Mouse (Mus musculus): ENCODE results near the gene Asb11. TPM values are rescaled to one million over a fixed set of nuclear protein-coding genes. Genes with fewer than 3 reads are reported as not detected.

The Asb11 gene
- polyA plus RNA-seq (2016; fragmentation: Nextera tagmentation; extraction: Ambion mirVana): not detected in 2 replicates

DNA sequence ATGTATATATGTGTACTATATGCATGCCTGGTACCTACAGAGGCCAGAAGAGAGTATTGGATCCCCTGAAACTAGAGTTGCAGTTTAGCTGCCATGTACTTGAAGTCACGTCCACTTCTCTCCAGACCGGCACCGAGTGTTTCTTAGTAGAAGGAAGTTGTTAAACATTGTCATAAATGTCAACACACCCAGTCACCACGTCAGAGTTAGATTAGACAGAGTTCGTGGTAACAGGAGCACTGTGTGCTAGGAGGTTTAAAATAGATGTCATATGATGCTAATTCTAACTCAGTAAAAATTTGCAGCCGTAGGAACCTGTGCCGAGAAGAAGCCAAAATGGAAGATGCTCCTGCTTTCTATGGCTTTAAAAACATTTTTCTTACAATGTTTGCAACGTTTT is at the start of gene Asb11:
TSS of gene Asb11 (plus strand) at position 286 of the 400 bp plus-strand sequence.
- 85% methylated on average over 8 of the region's 8 CpGs for WGBS
- Histone ChIP-seq H3K4me3 (no peak within 1 kb of the TSS), H3K9me3 (replicated peaks) (no peaks in the 10 kb centered on the region), H3K36me3 (peaks cover 22% of the 10 kb centered on the region), H3K27ac (replicated peaks) (no peak within 1 kb of the TSS), H3K4me1 (no peaks in the 10 kb centered on the region), H3K27me3 (ENCODE audit: low read depth, poor library complexity, severe bottlenecking) (peaks cover 71% of the 10 kb centered on the region)
- no peak for DNase-seq (ENCODE audit: low spot score)

DNA sequence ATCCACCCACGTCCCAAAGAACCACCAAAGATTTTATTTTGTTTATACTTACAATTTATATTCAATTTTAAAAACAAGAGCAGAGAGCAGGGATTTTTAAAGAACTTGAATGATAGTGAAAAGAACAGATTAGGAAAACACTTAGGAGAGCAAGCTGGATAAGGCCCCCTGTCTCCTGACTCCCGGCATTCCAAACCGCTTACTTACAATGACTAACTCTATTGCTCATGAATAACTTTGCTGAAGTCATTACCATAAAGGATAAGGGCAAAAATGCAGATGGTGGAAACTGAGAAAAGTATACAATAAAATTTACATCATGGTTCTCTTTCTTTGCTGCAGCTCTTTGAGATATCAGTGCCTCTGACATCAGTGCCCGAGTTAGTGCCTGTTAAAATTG is 42.7 kb upstream of the Asb11 start:
- H3K4me3 ChIP-seq: no peak overlapping the region
- H3K27ac ChIP-seq (replicated peaks): no peak overlapping the region
- H3K4me1 ChIP-seq: no peaks in the 10 kb centered on the region
- WGBS: 83% methylated on average over 4 of the region's 4 CpGs
- peaks cover 45% of the 10 kb centered on the region for H3K27me3 ChIP-seq (ENCODE audit: low read depth, poor library complexity, severe bottlenecking)
- DNase-seq (ENCODE audit: low spot score): no peak
- no peaks in the 10 kb centered on the region for H3K9me3 ChIP-seq (replicated peaks)
- no peaks in the 10 kb centered on the region for H3K36me3 ChIP-seq

DNA sequence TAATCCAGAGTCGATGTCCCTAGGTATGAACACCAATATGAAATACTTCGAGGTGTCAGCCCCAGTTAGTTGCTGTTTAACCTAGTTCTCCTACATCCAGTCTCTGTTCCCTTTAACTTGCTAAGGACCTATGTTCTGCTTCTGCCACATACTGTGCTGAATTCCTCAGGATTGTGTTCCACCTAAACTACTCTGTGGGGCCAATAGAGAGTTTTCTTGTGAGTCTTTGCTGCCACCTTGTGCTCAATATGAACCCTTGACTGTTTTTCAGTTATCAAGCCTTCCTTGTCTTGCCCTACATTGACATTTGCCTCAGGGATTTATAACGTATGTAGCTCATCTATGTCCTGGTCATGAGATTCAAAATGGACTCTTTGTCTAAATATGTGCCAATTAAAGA is 38.3 kb upstream of the Asb11 start:
- 74% methylated on average over 3 of the region's 3 CpGs for WGBS
- DNase-seq (ENCODE audit: low spot score): no peak

DNA sequence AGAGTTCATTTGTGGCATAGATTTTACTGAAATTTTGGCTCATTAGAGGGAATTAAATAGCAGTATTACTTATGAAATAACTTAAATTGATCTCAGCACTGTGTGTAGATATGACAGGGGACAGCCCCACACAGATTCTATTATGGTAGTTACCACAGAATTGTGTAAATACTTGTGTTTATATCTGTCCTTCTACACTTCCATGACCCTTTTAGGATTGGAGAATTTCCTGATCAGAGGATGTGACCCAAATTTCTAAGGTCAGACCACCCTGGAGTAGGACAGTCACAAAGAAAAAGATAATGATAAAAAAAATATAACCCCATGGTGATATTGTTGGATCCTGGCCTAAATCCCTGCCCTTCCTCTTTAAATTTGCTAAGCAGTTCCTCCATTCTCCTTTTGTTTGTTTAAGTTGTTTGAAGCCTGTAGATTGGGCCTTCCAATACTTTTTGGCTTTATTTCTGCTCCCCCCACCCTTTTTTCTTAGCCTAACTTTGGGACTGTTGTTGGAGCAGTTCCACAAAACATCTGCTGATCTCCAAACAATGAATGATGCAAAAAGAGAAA is 31.6 kb upstream of the Asb11 start:
- DNase-seq (ENCODE audit: low spot score): no peak
- Histone ChIP-seq H3K4me3 (no peak overlapping the region), H3K27ac (replicated peaks) (no peak overlapping the region), H3K27me3 (ENCODE audit: low read depth, poor library complexity, severe bottlenecking) (peaks cover 59% of the 10 kb centered on the region), H3K9me3 (replicated peaks) (no peaks in the 10 kb centered on the region), H3K4me1 (no peaks in the 10 kb centered on the region), H3K36me3 (no peaks in the 10 kb centered on the region)

More for the DNA sequence above, 38.3 kb upstream of the Asb11 start:
- H3K27me3 ChIP-seq (ENCODE audit: low read depth, poor library complexity, severe bottlenecking): peaks cover 43% of the 10 kb centered on the region
- H3K9me3 ChIP-seq (replicated peaks): no peaks in the 10 kb centered on the region
- H3K4me1 ChIP-seq: no peaks in the 10 kb centered on the region
- no peak overlapping the region for H3K27ac ChIP-seq (replicated peaks)
- H3K36me3 ChIP-seq: no peaks in the 10 kb centered on the region
- H3K4me3 ChIP-seq: no peak overlapping the region

DNA sequence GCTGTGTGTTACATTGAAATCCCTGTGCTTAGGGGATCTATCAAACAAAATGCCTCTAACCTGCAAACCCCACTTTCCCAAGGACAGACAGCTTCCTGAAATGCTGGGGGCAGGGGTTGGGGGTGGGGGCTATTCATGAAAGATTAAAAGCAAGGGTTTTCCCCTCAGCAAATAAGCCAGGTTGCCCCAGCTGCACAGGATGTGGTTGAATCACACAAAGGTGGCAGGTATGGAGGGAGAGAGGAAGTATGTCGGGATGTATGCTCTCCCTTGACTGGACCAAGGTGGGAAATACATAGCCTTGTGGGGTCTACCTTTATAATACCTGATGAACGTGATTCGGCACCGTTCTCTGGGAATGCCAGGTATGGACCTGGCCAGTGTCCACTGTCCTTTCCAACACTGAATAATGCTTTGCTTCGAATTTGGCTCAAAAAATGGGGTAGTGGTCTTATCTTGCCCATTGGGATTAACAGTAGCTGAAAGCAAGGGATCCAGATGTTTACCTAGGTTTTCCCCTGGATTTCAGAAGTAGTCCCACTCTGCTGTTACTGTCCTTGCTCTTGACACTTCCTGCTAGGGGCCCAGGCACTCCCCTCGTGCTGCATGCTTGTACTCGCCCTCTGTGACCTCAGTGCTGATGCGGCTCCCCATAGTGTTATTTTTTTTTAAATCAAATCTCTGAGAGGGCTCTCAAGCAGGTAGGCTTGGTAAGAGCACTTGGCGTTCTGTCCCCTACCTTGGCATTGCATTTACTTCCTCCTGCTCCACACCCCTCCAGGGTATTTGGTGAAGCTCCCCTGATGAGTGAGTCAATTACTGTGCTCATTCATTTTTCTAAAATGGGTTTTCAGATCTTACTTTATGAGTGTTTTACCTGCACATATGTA is 30.4 kb upstream of the Asb11 start:
- Histone ChIP-seq H3K36me3 (no peaks in the 10 kb centered on the region), H3K27ac (replicated peaks) (no peak overlapping the region), H3K4me3 (no peak overlapping the region), H3K9me3 (replicated peaks) (no peaks in the 10 kb centered on the region), H3K4me1 (no peaks in the 10 kb centered on the region), H3K27me3 (ENCODE audit: low read depth, poor library complexity, severe bottlenecking) (peaks cover 67% of the 10 kb centered on the region)
- WGBS: 79% methylated on average over 9 of the region's 9 CpGs
- DNase-seq (ENCODE audit: low spot score): no peak

DNA sequence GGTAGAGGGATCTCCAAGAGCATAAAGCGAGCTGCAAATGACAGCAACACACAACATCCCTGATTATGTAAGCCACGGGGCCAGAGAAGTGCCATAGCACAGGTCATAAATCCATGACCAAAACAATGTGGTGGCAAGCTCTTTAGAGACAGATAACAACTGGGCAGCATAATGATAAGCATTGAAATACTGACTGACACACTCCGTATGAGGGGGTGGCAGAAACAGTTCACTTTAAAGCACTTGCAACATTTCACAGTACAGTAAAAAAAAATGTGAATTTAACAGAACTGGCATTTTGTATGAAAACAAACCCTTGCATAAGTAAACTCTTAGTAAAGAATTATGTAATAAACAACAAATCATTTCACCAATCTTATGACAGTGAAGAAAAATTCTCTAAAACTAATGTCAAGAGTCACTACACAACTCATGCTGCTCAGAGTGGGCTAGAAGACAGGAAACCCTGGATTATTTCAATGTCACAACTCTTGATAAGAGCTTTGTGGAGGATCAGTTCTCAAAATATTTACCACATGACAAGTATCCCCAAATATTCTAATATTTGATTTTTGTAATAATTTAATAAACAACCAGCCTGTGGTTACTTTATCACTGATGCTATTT is 28.4 kb upstream of the Asb11 start:
- H3K36me3 ChIP-seq: no peaks in the 10 kb centered on the region
- no peaks in the 10 kb centered on the region for H3K4me1 ChIP-seq
- H3K27ac ChIP-seq (replicated peaks): no peak overlapping the region
- peaks cover 80% of the 10 kb centered on the region for H3K27me3 ChIP-seq (ENCODE audit: low read depth, poor library complexity, severe bottlenecking)
- H3K9me3 ChIP-seq (replicated peaks): no peaks in the 10 kb centered on the region
- 91% methylated on average over 3 of the region's 3 CpGs for WGBS
- DNase-seq (ENCODE audit: low spot score): no peak
- no peak overlapping the region for H3K4me3 ChIP-seq

DNA sequence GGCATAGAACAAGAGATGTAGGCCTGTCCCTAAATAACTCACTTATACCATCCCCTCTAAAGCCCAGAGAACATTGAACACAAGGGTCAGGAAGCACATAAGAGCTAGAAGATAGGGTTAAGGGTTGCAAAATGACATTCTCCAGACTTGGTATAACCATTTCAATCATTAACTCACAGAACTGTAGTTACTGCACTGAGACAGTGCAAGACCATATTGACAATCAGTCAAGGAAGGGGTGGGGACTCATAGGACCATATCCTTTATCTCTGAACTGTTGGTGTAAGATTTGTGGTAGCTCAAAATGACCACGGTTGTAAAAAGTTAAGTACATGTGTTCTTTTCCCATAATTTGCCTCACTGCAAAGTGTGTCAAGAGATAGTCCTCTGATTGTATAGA is 26.2 kb upstream of the Asb11 start:
- Histone ChIP-seq H3K9me3 (replicated peaks) (no peaks in the 10 kb centered on the region), H3K27me3 (ENCODE audit: low read depth, poor library complexity, severe bottlenecking) (peaks cover 91% of the 10 kb centered on the region), H3K4me1 (no peaks in the 10 kb centered on the region), H3K4me3 (no peak overlapping the region), H3K36me3 (no peaks in the 10 kb centered on the region), H3K27ac (replicated peaks) (no peak overlapping the region)
- DNase-seq (ENCODE audit: low spot score): no peak
- WGBS: 73% methylated on average over 1 of the region's 1 CpGs

DNA sequence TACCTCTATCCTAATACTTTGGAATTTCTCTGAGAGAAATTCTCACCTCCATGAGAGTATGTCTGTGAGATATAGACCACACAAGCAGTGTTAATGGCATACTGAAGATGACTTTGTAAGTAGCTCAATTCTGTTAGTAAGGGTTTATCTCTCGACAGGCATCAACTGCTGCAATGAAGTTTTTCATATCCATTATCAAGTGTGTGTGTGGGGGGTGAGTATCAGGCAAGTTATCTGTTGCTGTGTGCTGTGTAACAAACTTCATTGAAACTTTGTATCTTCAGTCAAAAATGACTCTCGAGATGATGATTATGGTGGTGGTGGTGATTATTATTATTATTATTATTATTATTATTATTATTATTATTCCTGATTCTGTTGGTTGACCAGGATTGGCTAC is 20.0 kb upstream of the Asb11 start:
- no peaks in the 10 kb centered on the region for H3K9me3 ChIP-seq (replicated peaks)

DNA sequence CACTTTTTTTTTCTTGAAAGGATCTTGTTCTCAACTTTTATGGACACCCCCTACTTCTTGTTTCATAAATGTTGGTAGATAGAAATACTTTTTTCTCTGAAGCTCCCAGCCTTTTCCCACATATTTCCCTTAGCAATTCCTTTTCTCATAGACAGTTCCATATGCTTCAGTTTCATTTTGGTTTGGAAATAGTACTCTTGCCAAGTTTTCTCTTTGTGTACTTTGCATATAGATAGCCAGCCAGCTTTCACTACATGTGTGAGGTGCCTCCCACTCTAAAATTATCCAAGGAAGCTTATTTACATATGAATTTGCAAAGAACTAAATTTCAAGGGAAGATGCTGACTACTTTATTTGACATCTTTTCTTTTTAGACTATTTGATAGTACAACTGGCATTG is 18.8 kb upstream of the Asb11 start:
- DNase-seq (ENCODE audit: low spot score): no peak
- H3K27ac ChIP-seq (replicated peaks): no peak overlapping the region
- peaks cover 86% of the 10 kb centered on the region for H3K27me3 ChIP-seq (ENCODE audit: low read depth, poor library complexity, severe bottlenecking)
- no peak overlapping the region for H3K4me3 ChIP-seq
- H3K36me3 ChIP-seq: peaks cover 6% of the 10 kb centered on the region
- H3K4me1 ChIP-seq: peaks cover 7% of the 10 kb centered on the region
- H3K9me3 ChIP-seq (replicated peaks): no peaks in the 10 kb centered on the region

More for the DNA sequence above, 20.0 kb upstream of the Asb11 start:
- H3K27me3 ChIP-seq (ENCODE audit: low read depth, poor library complexity, severe bottlenecking): peaks cover 85% of the 10 kb centered on the region
- peaks cover 7% of the 10 kb centered on the region for H3K4me1 ChIP-seq
- no peak overlapping the region for H3K4me3 ChIP-seq
- WGBS: 85% methylated on average over 2 of the region's 2 CpGs
- DNase-seq (ENCODE audit: low spot score): no peak
- no peaks in the 10 kb centered on the region for H3K36me3 ChIP-seq
- no peak overlapping the region for H3K27ac ChIP-seq (replicated peaks)

DNA sequence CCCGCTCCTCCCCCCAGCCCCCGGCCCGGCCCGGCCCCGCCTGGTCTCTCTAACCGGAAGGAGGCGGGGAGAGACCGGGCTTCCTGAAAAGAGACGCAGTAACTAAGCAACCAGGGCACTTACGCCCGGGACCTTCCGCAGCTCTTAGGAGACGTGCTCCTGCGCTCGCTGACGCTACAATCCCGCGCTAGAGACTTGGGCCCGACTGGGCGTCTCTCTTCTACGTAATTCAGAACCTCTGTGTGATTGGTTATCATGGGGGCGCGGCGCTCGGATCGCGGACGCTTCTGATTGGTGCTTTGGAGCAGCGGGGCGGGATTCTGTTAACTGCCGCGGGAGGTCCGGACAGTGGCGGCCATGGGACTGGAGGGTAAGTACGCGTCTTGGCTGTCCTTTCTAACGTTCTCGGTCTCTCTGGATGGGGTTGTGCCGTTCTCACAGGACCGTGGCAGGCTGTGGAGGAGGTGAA is 17.3 kb upstream of the Asb11 start, which contains the start of gene Piga:
TSS of gene Piga (plus strand) at position 317 of the 469 bp plus-strand sequence.
- H3K27ac ChIP-seq (replicated peaks): peak within 1 kb of the TSS; percentile 84
- peaks cover 19% of the 10 kb centered on the region for H3K36me3 ChIP-seq
- H3K4me3 ChIP-seq: peak within 1 kb of the TSS; percentile 62
- 19% methylated on average over 40 of the region's 40 CpGs for WGBS
- H3K27me3 ChIP-seq (ENCODE audit: low read depth, poor library complexity, severe bottlenecking): peaks cover 86% of the 10 kb centered on the region
- no peaks in the 10 kb centered on the region for H3K9me3 ChIP-seq (replicated peaks)
- peak; percentile 89 for DNase-seq (ENCODE audit: low spot score)
- H3K4me1 ChIP-seq: peaks cover 7% of the 10 kb centered on the region

DNA sequence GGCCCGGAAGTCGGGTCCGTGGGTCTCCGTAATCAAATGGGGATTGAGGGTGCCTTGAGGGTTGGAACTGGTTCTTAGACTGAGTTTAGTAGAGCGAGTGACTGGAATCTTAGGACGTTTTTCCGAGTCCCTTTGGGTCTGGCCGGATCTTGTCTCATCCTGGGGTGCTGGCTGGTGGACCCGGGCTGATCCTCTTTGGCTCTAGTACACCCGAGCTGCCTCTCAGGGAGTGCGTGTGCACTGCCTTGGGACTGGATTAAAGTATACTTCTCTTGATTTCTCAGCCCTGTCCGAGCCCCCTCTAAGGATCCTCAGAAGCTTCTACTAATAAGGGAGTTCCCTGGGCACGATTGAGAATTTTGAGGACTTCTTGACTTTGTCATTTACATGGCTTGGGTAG is 16.8 kb upstream of the Asb11 start:
- H3K4me3 ChIP-seq: peak overlapping the region; percentile 62
- H3K4me1 ChIP-seq: peaks cover 7% of the 10 kb centered on the region
- no peaks in the 10 kb centered on the region for H3K9me3 ChIP-seq (replicated peaks)
- DNase-seq (ENCODE audit: low spot score): no peak
- H3K36me3 ChIP-seq: peaks cover 23% of the 10 kb centered on the region
- peak overlapping the region; percentile 84 for H3K27ac ChIP-seq (replicated peaks)
- H3K27me3 ChIP-seq (ENCODE audit: low read depth, poor library complexity, severe bottlenecking): peaks cover 86% of the 10 kb centered on the region
- WGBS: 19% methylated on average over 12 of the region's 13 CpGs

DNA sequence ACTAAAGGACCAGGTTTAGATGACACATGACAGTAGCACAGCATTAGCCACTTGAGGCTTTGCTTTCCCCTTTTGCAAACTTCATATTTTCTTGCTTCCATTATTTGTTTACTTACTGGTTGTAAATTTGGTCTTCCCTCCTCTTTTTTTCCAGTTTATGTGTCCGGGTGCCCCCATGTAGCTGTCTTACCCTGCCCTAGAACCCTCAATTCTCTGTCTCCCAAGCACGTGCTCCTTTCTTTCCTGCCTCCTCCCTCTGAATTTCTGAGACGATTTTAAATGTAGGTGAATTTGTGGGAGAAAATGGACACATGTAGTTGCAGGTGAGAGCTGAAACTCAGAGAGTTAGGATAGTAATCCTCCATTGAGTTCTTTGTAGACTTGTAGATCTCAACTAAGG is 16.3 kb upstream of the Asb11 start:
- Histone ChIP-seq H3K9me3 (replicated peaks) (no peaks in the 10 kb centered on the region), H3K27me3 (ENCODE audit: low read depth, poor library complexity, severe bottlenecking) (peaks cover 86% of the 10 kb centered on the region), H3K4me3 (peak overlapping the region; percentile 62), H3K4me1 (peaks cover 7% of the 10 kb centered on the region), H3K27ac (replicated peaks) (no peak overlapping the region; the same call in 1 of the 2 replicates), H3K36me3 (peaks cover 28% of the 10 kb centered on the region)
- DNase-seq (ENCODE audit: low spot score): no peak
- WGBS: 62% methylated on average over 3 of the region's 3 CpGs

DNA sequence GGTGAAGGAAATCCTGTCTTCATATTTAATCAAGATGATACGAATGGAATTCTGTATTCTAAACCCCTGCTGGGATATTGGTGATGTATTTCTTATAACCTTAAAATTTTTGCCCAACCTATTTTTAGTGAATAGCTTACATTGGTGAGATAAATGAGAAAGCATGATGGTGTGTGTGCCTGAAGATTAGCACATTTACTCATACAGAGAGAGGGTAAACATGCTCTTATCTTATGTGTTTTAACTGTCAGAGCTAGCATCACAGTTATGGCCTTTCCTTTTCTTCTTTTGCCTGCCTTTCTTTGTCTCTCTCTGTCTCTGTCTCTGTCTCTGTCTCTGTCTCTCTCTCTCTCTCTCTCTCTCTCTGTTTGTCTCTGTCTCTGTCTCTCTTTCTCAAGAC is 12.0 kb upstream of the Asb11 start:
- H3K27me3 ChIP-seq (ENCODE audit: low read depth, poor library complexity, severe bottlenecking): peaks cover 94% of the 10 kb centered on the region

More for the DNA sequence above, 12.0 kb upstream of the Asb11 start:
- no peak overlapping the region for H3K4me3 ChIP-seq
- H3K4me1 ChIP-seq: peaks cover 7% of the 10 kb centered on the region
- H3K27ac ChIP-seq (replicated peaks): no peak overlapping the region
- H3K9me3 ChIP-seq (replicated peaks): no peaks in the 10 kb centered on the region
- DNase-seq (ENCODE audit: low spot score): no peak
- WGBS: 92% methylated on average over 1 of the region's 1 CpGs
- peaks cover 43% of the 10 kb centered on the region for H3K36me3 ChIP-seq
